Mouse (Mus musculus): ENCODE data around the gene Prkce. TPM values are rescaled to one million over a fixed set of nuclear protein-coding genes. Genes with fewer than 3 reads are reported as not detected.

Gene Prkce
- polyA plus RNA-seq, 1 experiment from 2014 or later = 5.0 TPM

DNA sequence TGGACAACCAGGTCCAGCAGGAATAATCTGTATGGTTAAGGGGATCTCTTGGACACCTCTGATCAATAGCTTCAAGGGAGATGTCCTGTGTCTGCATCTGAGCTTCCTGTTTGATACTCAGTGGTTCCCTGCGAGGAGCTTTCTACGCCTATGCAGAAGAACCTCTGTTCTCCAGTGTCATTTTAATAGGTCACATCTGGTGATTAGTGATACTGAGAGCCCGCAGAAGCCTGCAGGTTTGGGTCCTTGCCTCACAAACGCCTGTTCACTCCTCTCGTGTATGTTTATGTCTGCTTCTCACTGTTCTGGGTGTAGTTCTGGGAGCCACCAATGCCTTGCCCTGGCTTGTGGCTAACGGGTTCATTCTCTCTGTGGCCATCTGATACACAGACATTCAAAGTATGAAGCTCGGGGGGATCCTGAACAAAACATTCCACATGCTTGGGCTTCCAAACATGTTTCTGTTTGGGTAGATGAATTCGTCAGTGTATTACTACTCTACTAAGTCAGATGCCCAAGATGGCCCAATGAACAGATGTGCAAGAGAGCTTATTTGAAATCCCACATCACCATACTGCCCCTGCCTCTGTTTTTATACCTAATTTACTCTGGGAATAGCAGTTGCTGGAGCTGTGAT lies 202.6 kb downstream of the Prkce start:
- Histone ChIP-seq H3K4me1 (ENCODE audit: control insufficient read depth, insufficient read depth, low read length) (peaks cover 9% of the 10 kb centered on the region; the same call in 1 of the 2 replicates), H3K4me3 (ENCODE audit: low read length) (no peak overlapping the region), H3K27me3 (replicated peaks; ENCODE audit: control insufficient read depth, insufficient read depth, low read length) (no peaks in the 10 kb centered on the region), H3K4me2 (ENCODE audit: low read depth, low read length) (no peak overlapping the region), H3K9me3 (ENCODE audit: control insufficient read depth, low read length) (no peaks in the 10 kb centered on the region), H3K9ac (ENCODE audit: low read depth, low read length) (no peak overlapping the region), H3K36me3 (ENCODE audit: control insufficient read depth, insufficient read depth, low read length) (no peaks in the 10 kb centered on the region), H3K27ac (ENCODE audit: low read length) (no peak overlapping the region)
- WGBS = 65% methylated on average over 8 of the region's 8 CpGs
- no peak for ATAC-seq

DNA sequence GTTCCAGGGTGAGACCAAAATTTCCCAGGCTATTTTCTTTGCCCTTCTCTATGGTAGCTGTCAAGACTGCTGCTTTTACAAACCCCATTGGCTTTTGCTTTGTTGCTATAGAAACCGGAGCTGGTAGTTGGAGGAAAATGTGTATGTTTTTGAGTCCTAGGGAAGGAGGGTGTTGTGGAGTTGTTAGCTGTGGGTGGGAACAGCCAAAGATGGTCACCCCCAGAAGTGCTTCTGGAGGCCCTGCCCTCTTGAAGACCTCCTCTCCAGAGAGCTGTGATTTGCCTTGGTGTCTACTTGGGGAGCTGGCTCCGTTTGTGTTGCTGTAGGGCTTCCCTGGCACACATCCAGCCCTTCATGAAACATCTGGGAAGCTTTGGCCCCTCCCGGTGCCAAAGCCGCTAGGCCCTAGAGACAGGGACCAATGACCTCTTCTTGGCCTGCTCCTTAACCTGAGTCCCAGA lies 203.5 kb downstream of the Prkce start:
- no peaks in the 10 kb centered on the region for H3K9me3 ChIP-seq (ENCODE audit: control insufficient read depth, low read length)
- H3K4me3 ChIP-seq (ENCODE audit: low read length) = no peak overlapping the region
- no peaks in the 10 kb centered on the region for H3K27me3 ChIP-seq (replicated peaks; ENCODE audit: control insufficient read depth, insufficient read depth, low read length)
- H3K4me1 ChIP-seq (ENCODE audit: control insufficient read depth, insufficient read depth, low read length) = peaks cover 9% of the 10 kb centered on the region; the same call in 1 of the 2 replicates
- no peak overlapping the region for H3K4me2 ChIP-seq (ENCODE audit: low read depth, low read length)
- H3K36me3 ChIP-seq (ENCODE audit: control insufficient read depth, insufficient read depth, low read length) = no peaks in the 10 kb centered on the region
- H3K27ac ChIP-seq (ENCODE audit: low read length) = no peak overlapping the region
- H3K9ac ChIP-seq (ENCODE audit: low read depth, low read length) = no peak overlapping the region
- WGBS = 45% methylated on average over 4 of the region's 4 CpGs
- no peak for ATAC-seq

DNA sequence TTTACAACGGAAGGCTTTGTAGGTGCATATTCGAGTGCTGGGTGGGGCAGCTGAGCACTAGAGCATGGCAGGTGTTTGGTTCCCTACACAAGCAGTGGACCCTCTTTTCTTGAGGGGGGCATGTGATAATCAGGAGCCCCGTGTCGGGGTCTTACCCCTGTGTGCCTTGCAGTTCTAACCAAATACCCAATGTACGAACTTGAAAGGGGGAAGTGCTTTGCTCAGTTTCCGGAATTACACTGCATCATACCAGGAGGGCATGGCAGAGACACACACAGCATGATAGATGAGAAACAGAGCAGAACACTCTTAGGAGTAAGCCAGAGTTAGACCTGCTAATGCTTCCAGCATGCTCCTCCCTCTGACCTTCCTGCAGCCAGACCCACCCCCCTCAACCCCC lies 208.8 kb downstream of the Prkce start:
- Histone ChIP-seq H3K27ac (ENCODE audit: low read length) (no peak overlapping the region), H3K4me2 (ENCODE audit: low read depth, low read length) (no peak overlapping the region), H3K9me3 (ENCODE audit: control insufficient read depth, low read length) (no peaks in the 10 kb centered on the region), H3K27me3 (replicated peaks; ENCODE audit: control insufficient read depth, insufficient read depth, low read length) (no peaks in the 10 kb centered on the region), H3K4me1 (ENCODE audit: control insufficient read depth, insufficient read depth, low read length) (peaks cover 14% of the 10 kb centered on the region), H3K36me3 (ENCODE audit: control insufficient read depth, insufficient read depth, low read length) (no peaks in the 10 kb centered on the region), H3K4me3 (ENCODE audit: low read length) (no peak overlapping the region), H3K9ac (ENCODE audit: low read depth, low read length) (no peak overlapping the region)
- 76% methylated on average over 6 of the region's 6 CpGs for WGBS
- no peak for ATAC-seq

DNA sequence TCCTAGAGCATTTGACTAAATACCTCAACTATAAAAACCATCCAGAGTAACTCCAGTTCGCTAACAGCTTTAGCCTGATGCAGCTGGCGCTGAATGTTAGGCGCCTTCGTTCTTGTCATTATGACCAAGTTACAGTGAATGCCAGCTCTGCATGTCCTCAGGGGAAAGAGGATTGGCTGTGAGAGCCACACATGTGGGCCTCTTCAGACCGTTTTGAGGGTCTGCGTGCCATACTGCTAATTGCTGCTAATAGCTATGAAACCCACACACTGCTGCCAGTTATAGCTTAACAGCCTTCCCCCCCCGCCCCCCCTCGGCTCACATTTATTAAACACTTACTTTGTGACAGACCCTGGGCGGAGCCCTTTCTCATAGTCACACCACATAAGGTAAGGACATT lies 210.3 kb downstream of the Prkce start:
- ATAC-seq = no peak

DNA sequence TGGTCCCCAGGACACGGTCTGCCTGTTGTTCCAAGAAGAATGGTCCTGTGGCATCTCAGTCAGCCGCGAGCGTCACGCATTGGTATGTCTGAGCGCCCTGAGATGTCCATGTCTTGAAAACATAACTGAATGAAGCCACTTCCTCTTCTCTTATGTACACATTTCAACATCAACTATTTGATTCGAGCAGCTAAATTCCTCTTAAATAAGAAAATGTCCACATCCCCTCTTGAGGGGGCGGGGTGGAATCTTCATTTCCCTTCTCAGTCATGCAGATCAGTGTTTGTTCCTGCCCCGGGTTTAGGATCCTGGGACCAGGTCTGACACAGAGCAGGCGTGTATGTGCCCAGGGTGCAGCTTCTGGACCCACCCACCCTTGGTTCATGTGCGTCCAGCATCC lies 211.0 kb downstream of the Prkce start:
- Histone ChIP-seq H3K27ac (ENCODE audit: low read length) (no peak overlapping the region), H3K27me3 (replicated peaks; ENCODE audit: control insufficient read depth, insufficient read depth, low read length) (no peaks in the 10 kb centered on the region), H3K9ac (ENCODE audit: low read depth, low read length) (no peak overlapping the region), H3K36me3 (ENCODE audit: control insufficient read depth, insufficient read depth, low read length) (no peaks in the 10 kb centered on the region), H3K4me1 (ENCODE audit: control insufficient read depth, insufficient read depth, low read length) (peaks cover 15% of the 10 kb centered on the region), H3K4me2 (ENCODE audit: low read depth, low read length) (no peak overlapping the region), H3K4me3 (ENCODE audit: low read length) (no peak overlapping the region), H3K9me3 (ENCODE audit: control insufficient read depth, low read length) (no peaks in the 10 kb centered on the region)
- 71% methylated on average over 11 of the region's 11 CpGs for WGBS
- no peak for ATAC-seq

More for the DNA sequence above, 210.3 kb downstream of the Prkce start:
- H3K4me1 ChIP-seq (ENCODE audit: control insufficient read depth, insufficient read depth, low read length) = peaks cover 13% of the 10 kb centered on the region
- 85% methylated on average over 9 of the region's 9 CpGs for WGBS
- no peaks in the 10 kb centered on the region for H3K36me3 ChIP-seq (ENCODE audit: control insufficient read depth, insufficient read depth, low read length)
- no peaks in the 10 kb centered on the region for H3K9me3 ChIP-seq (ENCODE audit: control insufficient read depth, low read length)
- no peak overlapping the region for H3K4me3 ChIP-seq (ENCODE audit: low read length)
- no peak overlapping the region for H3K9ac ChIP-seq (ENCODE audit: low read depth, low read length)
- H3K27ac ChIP-seq (ENCODE audit: low read length) = no peak overlapping the region
- no peak overlapping the region for H3K4me2 ChIP-seq (ENCODE audit: low read depth, low read length)
- no peaks in the 10 kb centered on the region for H3K27me3 ChIP-seq (replicated peaks; ENCODE audit: control insufficient read depth, insufficient read depth, low read length)

DNA sequence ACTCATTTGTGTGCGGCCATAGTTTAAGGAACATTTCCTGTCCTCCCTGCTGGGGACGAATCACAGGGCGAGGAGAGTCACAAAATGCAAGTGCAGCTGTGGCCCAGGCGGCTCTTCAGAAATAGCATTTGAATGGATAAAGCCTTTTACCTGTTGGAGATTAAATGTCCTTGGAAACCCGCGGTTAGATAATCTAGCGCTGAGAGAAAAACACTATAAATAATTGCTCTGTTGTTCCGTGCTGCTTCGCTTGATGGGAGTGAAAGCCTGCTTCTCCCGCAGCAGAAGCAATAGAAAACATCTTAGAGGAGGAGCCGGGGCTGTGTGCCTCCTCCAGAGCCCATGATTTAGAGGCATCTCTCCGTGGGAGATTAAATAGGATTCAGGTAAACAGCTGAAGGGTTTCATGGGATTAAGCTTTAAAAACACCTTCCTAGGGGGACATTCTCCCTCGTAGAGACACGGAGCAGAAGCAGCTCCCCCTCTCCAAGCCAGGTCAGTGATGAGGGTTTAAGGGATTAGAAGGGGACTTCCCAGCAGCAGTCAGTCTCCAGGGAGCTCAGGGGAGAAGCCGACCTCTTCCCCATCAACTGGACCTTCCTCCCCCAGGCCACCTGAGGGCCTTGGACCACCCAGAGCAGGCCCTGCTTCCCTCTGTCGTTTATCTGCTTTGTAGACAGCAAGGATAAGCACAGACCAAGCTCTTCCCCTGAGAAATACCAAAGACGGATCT lies 212.0 kb downstream of the Prkce start:
- 24% methylated on average over 17 of the region's 17 CpGs for WGBS
- no peak overlapping the region for H3K27ac ChIP-seq (ENCODE audit: low read length)
- ATAC-seq = 0 out of 2 replicates have a peak, but pooled peaks have one; percentile 15
- peaks cover 20% of the 10 kb centered on the region for H3K4me1 ChIP-seq (ENCODE audit: control insufficient read depth, insufficient read depth, low read length)
- H3K4me3 ChIP-seq (ENCODE audit: low read length) = no peak overlapping the region
- H3K27me3 ChIP-seq (replicated peaks; ENCODE audit: control insufficient read depth, insufficient read depth, low read length) = no peaks in the 10 kb centered on the region
- H3K4me2 ChIP-seq (ENCODE audit: low read depth, low read length) = 0 out of 2 replicates have a peak overlapping the region, but pooled peaks have one; percentile 2
- H3K9ac ChIP-seq (ENCODE audit: low read depth, low read length) = no peak overlapping the region; the same call in 1 of the 2 replicates
- no peaks in the 10 kb centered on the region for H3K36me3 ChIP-seq (ENCODE audit: control insufficient read depth, insufficient read depth, low read length)
- no peaks in the 10 kb centered on the region for H3K9me3 ChIP-seq (ENCODE audit: control insufficient read depth, low read length)

DNA sequence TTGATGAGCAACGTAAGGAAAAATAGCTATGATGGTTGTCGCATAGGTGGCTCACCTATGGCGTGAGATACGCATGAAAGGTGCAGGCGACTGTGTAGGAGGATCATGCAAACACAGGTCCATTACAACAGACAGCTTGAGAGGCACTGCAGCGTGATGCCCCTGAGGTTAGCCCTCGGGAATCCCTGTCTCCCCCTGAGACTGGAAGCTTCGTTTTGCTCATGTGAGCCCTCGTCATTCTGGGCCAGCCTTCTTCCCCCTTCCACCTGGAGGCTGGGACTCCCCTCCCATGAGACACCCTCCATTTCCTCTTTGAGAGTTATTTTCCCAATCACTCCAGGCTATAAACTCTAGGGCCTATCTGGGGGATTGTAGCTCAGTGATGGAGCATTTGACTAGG lies 213.9 kb downstream of the Prkce start:
- 88% methylated on average over 9 of the region's 9 CpGs for WGBS
- Histone ChIP-seq H3K4me3 (ENCODE audit: low read length) (no peak overlapping the region), H3K4me2 (ENCODE audit: low read depth, low read length) (no peak overlapping the region), H3K9me3 (ENCODE audit: control insufficient read depth, low read length) (no peaks in the 10 kb centered on the region), H3K9ac (ENCODE audit: low read depth, low read length) (no peak overlapping the region), H3K4me1 (ENCODE audit: control insufficient read depth, insufficient read depth, low read length) (peaks cover 20% of the 10 kb centered on the region), H3K27ac (ENCODE audit: low read length) (no peak overlapping the region), H3K27me3 (replicated peaks; ENCODE audit: control insufficient read depth, insufficient read depth, low read length) (no peaks in the 10 kb centered on the region), H3K36me3 (ENCODE audit: control insufficient read depth, insufficient read depth, low read length) (no peaks in the 10 kb centered on the region)
- no peak for ATAC-seq

DNA sequence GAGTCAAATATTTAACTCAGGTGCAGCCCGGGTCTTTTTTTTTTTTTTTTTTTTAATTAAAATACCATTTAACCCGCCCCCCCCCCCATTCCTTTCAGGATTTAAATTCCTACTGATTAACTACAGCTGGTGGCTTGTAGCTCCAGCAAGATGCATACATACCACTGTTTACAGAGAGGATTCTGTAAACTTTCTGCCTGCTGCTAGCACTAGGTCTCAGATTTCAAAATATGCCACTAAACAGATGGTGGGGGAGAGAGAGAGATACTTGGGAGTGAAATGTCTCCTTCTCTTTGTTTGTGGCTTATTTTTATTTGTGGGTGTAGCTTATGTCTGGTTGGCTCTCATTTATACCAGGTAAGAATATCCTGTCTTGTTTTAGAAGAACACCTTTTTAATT lies 215.3 kb downstream of the Prkce start:
- Histone ChIP-seq H3K4me2 (ENCODE audit: low read depth, low read length) (no peak overlapping the region), H3K27ac (ENCODE audit: low read length) (no peak overlapping the region), H3K36me3 (ENCODE audit: control insufficient read depth, insufficient read depth, low read length) (no peaks in the 10 kb centered on the region), H3K27me3 (replicated peaks; ENCODE audit: control insufficient read depth, insufficient read depth, low read length) (no peaks in the 10 kb centered on the region), H3K4me1 (ENCODE audit: control insufficient read depth, insufficient read depth, low read length) (peaks cover 20% of the 10 kb centered on the region), H3K4me3 (ENCODE audit: low read length) (no peak overlapping the region), H3K9ac (ENCODE audit: low read depth, low read length) (no peak overlapping the region), H3K9me3 (ENCODE audit: control insufficient read depth, low read length) (no peaks in the 10 kb centered on the region)
- ATAC-seq = no peak
- WGBS = 28% methylated on average over 2 of the region's 2 CpGs

DNA sequence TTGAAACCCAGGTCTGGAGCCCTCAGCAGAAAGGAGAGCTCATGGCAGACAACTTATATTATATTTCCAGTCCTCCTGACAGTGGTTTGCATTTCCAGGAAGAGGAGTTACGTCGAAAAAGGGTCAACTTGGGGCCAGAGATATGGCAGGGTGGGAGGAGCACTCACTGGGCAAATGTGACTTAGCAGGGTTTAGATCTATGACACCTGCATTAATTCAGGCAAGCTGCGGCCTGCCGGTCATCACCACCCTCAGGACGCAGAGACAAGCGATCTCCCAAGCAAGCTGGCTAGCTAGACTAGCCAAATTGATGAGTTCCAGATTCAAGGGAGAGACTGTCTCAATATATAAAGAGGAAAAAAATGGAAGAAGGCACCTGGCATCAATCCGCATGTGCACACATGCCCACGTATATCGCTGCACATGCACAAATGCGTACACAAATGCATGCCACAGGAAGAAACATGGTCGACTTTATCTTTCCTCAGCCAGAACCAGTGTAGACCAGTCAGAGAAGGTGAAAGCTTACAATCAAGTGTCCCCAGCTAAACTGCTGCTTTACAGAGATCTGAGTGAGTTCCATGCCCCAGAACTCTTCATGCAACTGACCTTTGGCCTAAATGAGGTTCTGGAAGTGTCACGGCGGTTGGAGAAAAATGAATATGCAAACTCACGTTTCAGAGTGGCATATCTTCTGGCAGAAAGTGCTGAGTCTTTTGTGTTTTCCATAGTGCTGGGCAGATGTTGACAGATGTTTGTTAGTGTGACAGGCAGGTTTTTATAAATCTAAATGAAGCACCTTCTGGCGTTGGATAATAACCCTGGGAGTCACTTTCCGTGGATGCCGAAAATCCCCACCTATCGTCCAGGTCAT lies 216.4 kb downstream of the Prkce start:
- 66% methylated on average over 18 of the region's 18 CpGs for WGBS
- H3K27ac ChIP-seq (ENCODE audit: low read length) = no peak overlapping the region
- ATAC-seq = no peak
- H3K27me3 ChIP-seq (replicated peaks; ENCODE audit: control insufficient read depth, insufficient read depth, low read length) = no peaks in the 10 kb centered on the region
- H3K4me2 ChIP-seq (ENCODE audit: low read depth, low read length) = no peak overlapping the region
- peaks cover 18% of the 10 kb centered on the region for H3K4me1 ChIP-seq (ENCODE audit: control insufficient read depth, insufficient read depth, low read length)
- no peak overlapping the region for H3K4me3 ChIP-seq (ENCODE audit: low read length)
- no peaks in the 10 kb centered on the region for H3K9me3 ChIP-seq (ENCODE audit: control insufficient read depth, low read length)
- no peak overlapping the region for H3K9ac ChIP-seq (ENCODE audit: low read depth, low read length)
- H3K36me3 ChIP-seq (ENCODE audit: control insufficient read depth, insufficient read depth, low read length) = no peaks in the 10 kb centered on the region
